Mouse (Mus musculus) kidney, adult 2 months (tissue): Measurements from ENCODE around the gene Naa16.

Experiments used
- CTCF ChIP-seq: fragments of 200-500 bp; conservative IDR thresholded peaks from 2 replicates; pipeline ENCODE4 v1.5.1; 2011; ENCODE audit warnings: low read depth, mild to moderate bottlenecking, control low read depth, low read length, moderate library complexity, mixed read lengths; ENCODE audit not compliant: insufficient read depth, insufficient read length
- POLR2A ChIP-seq: fragments of 200-500 bp; IDR thresholded peaks from one replicate; pipeline ENCODE4 v1.6.1; 2011; ENCODE audit warnings: low read depth, low read length, control low read depth

DNA sequence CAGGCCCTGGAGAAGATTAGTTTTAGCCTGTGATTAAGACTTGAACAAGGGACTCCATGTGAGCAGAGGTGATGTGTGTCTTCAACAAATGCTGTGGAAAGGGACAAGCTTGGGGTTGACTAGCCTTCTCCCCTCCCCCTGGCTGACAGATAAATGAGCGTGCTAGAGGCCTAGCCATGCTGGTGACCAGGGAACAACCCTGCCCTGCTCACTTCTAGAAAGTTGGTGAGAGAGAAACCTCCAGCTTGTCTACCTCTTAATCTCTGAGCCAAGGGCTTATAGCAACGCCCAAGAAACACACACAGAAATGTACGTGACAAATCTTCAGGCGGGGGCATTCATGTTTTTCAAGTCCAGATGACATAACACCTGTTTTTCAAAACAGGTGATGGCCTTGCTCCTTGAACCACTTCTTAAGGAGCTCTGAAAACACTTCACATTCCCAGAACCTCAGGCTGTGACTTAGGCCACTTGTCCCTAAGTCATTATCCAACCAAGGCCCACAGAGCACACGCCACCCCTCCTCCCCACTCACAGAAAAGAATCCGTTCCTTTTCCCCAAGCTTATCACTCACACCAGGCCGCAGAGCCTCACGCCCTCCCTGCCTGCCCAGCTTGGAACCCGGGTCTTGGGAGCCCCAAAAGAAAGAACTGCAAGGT, 108.6 kb downstream of the Naa16 start:
- TF ChIP-seq CTCF: no peak
- no peak for TF ChIP-seq POLR2A
